Mouse (Mus musculus) left cerebral cortex, postnatal 36 days (tissue): ENCODE measurements around the gene Tnni2. TPM values are rescaled to one million over a fixed set of nuclear protein-coding genes. Genes with fewer than 3 reads are reported as not detected.

Source experiments
- DNase-seq, 2 experiments: peaks; one replicate each; pipeline ENCODE4 v3.0.0; 2021 to 2022; ENCODE audit warnings: low spot score in 2 of 2, mixed read lengths in 1 of 2
- intact Hi-C: fragments of 180-260 bp; cut with DNase I; formaldehyde crosslinking; loops from one replicate; pipeline ENCODE4 v1.15.1; 2025
- total RNA-seq, 2 experiments: library from RNA; stranded (reverse); gene quantifications; 2 replicates each; pipeline ENCODE4 v1.2.3; 2021

Tnni2 gene
- total RNA-seq, 2 experiments from 2014 or later = 0.69 TPM; not detected in 1

- no peak for DNase-seq
- intact Hi-C loops = no loop called here
Observed at GRCm38 (mm10) chr7:142456806-142457205, 15.2 kb downstream of the Tnni2 start.

- intact Hi-C loops = no loop called here
- no peak for DNase-seq
Observed at GRCm38 (mm10) chr7:142457227-142457811, 15.7 kb downstream of the Tnni2 start.

GRCm38 (mm10) chr7:142458026-142458425, 16.4 kb downstream of the Tnni2 start:
- no peak for DNase-seq

GRCm38 (mm10) chr7:142458676-142459298, 17.2 kb downstream of the Tnni2 start:
- intact Hi-C loops = no loop called here
- no peak for DNase-seq

More at GRCm38 (mm10) chr7:142458026-142458425, 16.4 kb downstream of the Tnni2 start:
- intact Hi-C loops = no loop called here

GRCm38 (mm10) chr7:142459299-142459691, 17.7 kb downstream of the Tnni2 start:
- DNase-seq = no peak
- intact Hi-C loops = no loop called here

- DNase-seq = no peak
- intact Hi-C loops = no loop called here
Observed at GRCm38 (mm10) chr7:142460636-142461077, 19.0 kb downstream of the Tnni2 start, which contains the start of gene Lsp1. TSS of gene Lsp1 (plus strand) at chr7:142460809.

GRCm38 (mm10) chr7:142461446-142461845, 19.8 kb downstream of the Tnni2 start:
- DNase-seq = no peak
- intact Hi-C loops = no loop called here

- intact Hi-C loops = no loop called here
- DNase-seq = no peak
Observed at GRCm38 (mm10) chr7:142462190-142462589, 20.6 kb downstream of the Tnni2 start.

- intact Hi-C loops = no loop called here
- DNase-seq = no peak
Observed at GRCm38 (mm10) chr7:142462594-142463078, 21.0 kb downstream of the Tnni2 start.

- intact Hi-C loops = no loop called here
- no peak for DNase-seq
Observed at GRCm38 (mm10) chr7:142470171-142470691, 28.6 kb downstream of the Tnni2 start.

- no peak for DNase-seq
Observed at GRCm38 (mm10) chr7:142470808-142471413, 29.3 kb downstream of the Tnni2 start.

GRCm38 (mm10) chr7:142471414-142471861, 29.8 kb downstream of the Tnni2 start:
- intact Hi-C loops = no loop called here
- no peak for DNase-seq

More at GRCm38 (mm10) chr7:142470808-142471413, 29.3 kb downstream of the Tnni2 start:
- intact Hi-C loops = no loop called here

GRCm38 (mm10) chr7:142471884-142472570, 30.4 kb downstream of the Tnni2 start:
- DNase-seq = peak in 1 of 2 experiments; percentile 1
- intact Hi-C loops = no loop called here

- DNase-seq = no peak
Observed at GRCm38 (mm10) chr7:142472936-142473335, 31.3 kb downstream of the Tnni2 start.

GRCm38 (mm10) chr7:142473476-142473875, 31.9 kb downstream of the Tnni2 start:
- intact Hi-C loops = no loop called here
- no peak for DNase-seq

More at GRCm38 (mm10) chr7:142472936-142473335, 31.3 kb downstream of the Tnni2 start:
- intact Hi-C loops = no loop called here

- peak in 1 of 2 experiments; percentile 3 for DNase-seq
- intact Hi-C loops = loop anchor here (5.0 kb wide), 1 partner anchor 32 kb away; the partner anchor contains the start of gene Tnni2
Observed at GRCm38 (mm10) chr7:142474799-142475198, 33.2 kb downstream of the Tnni2 start.

GRCm38 (mm10) chr7:142475641-142476040, 34.0 kb downstream of the Tnni2 start:
- no peak for DNase-seq
- intact Hi-C loops = loop anchor here (5.0 kb wide), 1 partner anchor 33 kb away; the partner anchor contains the start of gene Tnni2

- no peak for DNase-seq
- intact Hi-C loops = loop anchor here (5.0 kb wide), 1 partner anchor 34 kb away; the partner anchor contains the start of gene Tnni2
Observed at GRCm38 (mm10) chr7:142476271-142476670, 34.7 kb downstream of the Tnni2 start.

GRCm38 (mm10) chr7:142476795-142477452, 35.3 kb downstream of the Tnni2 start:
- intact Hi-C loops = loop anchor here (5.0 kb wide), 1 partner anchor 35 kb away; the partner anchor contains the start of gene Tnni2
- peak in 1 of 2 experiments; percentile 27 for DNase-seq
